ENCODE assay signal across 10 mouse cellular contexts in genomic region chr4:126746194-126746840, GRCm38 (mm10). TPM values are rescaled to one million over a fixed set of nuclear protein-coding genes. Genes with fewer than 3 reads are reported as not detected.
"Had no signal": no experiment of that assay in that cellular context is flagged by ENCODE, and none has a peak within 500 bp of the region (broad histone marks: within the 10 kb centered on the region; RNA-seq: fewer than 3 reads in every experiment).

No protein-coding gene starts in this region.

- H3K9me3 ChIP-seq: midbrain, embryonic 12.5 days; neural tube, embryonic 13.5 days had no signal

- H3K9ac ChIP-seq: liver, embryonic 14.5 days; midbrain, embryonic 12.5 days; neural tube, embryonic 13.5 days had no signal

- H3K4me3 ChIP-seq: midbrain, embryonic 12.5 days; neural tube, embryonic 13.5 days had no signal

- H3K4me2 ChIP-seq: midbrain, embryonic 12.5 days; neural tube, embryonic 13.5 days had no signal

- ATAC-seq: inflammation-experienced regulatory T-cells, adult 6 months; midbrain, embryonic 16.5 days had no signal

- H3K27ac ChIP-seq: liver, embryonic 14.5 days; midbrain, embryonic 12.5 days; neural tube, embryonic 13.5 days had no signal

- DNase-seq: thymus, adult 18-20 months had no signal

RNA-seq across cellular contexts. Expression of gene Tfap2e, which starts 10.3 kb away (rescaled TPM):
- total RNA-seq: megakaryocyte-erythroid progenitor cell, adult 5-6 weeks had no signal
- polyA plus RNA-seq: inflammation-experienced regulatory T-cells, adult 6 months; kidney, embryonic 14.5 days; limb, embryonic 11.5 days; liver, embryonic 14.5 days; stomach, embryonic 14.5 days had no signal
